Mouse (Mus musculus) heart, adult 18-20 months (tissue): ENCODE measurements around the gene Cblc. TPM values are rescaled to one million over a fixed set of nuclear protein-coding genes. Genes with fewer than 3 reads are reported as not detected.

Experiments
- total RNA-seq, 2 experiments: library from RNA; stranded (reverse); gene quantifications; 2 replicates each; pipeline ENCODE4 v1.2.3; 2021

The Cblc gene
- total RNA-seq, 2 experiments from 2014 or later: 0.35 to 0.75 TPM

Other genes with a start within 250 kb of the Cblc start
- 10 to 100 TPM; 61.1 to 63.1 TPM for gene Ppp1r37, start 233.7 kb downstream of the Cblc start, total RNA-seq
- under 1 TPM; 0.35 to 0.49 TPM for gene Zfp296, start 219.5 kb downstream of the Cblc start, total RNA-seq
- 10 to 100 TPM; 52.1 to 55.0 TPM for gene Gemin7, start 219.2 kb downstream of the Cblc start, total RNA-seq
- gene Clasrp, start 192.3 kb downstream of the Cblc start, total RNA-seq: 10 to 100 TPM; 10.5 to 15.6 TPM
- gene Relb, start 167.4 kb downstream of the Cblc start, total RNA-seq: 1 to 10 TPM; 9.0 to 9.2 TPM
- gene Clptm1, start 131.8 kb downstream of the Cblc start, total RNA-seq: 10 to 100 TPM; 77.3 to 85.5 TPM
- under 1 TPM in 1 of 2 experiments, not detected in 1; 0.75 TPM for gene Apoc2, start 118.9 kb downstream of the Cblc start, total RNA-seq
- not detected for gene Gm44805, start 115.4 kb downstream of the Cblc start, total RNA-seq
- gene Apoc4, start 115.3 kb downstream of the Cblc start, total RNA-seq: not detected
- 10 to 100 TPM in 1 of 2 experiments, under 1 TPM in 1; 0.57 to 19.5 TPM for gene Apoc1, start 104.1 kb downstream of the Cblc start, total RNA-seq
- gene Apoe, start 97.6 kb downstream of the Cblc start, total RNA-seq: 100 to 1,000 TPM; 270 to 319 TPM
- gene Tomm40, start 81.4 kb downstream of the Cblc start, total RNA-seq: 100 to 1,000 TPM in 1 of 2 experiments, 10 to 100 TPM in 1; 98.9 to 110 TPM
- 10 to 100 TPM; 28.5 to 30.0 TPM for gene Nectin2, start 46.3 kb downstream of the Cblc start, total RNA-seq
- 100 to 1,000 TPM; 192 to 199 TPM for gene Bcam, start 25.8 kb downstream of the Cblc start, total RNA-seq
- gene Bcl3, start 26.0 kb upstream of the Cblc start, total RNA-seq: 1 to 10 TPM; 2.9 to 3.7 TPM
- not detected for gene Gm19345, start 55.2 kb upstream of the Cblc start, total RNA-seq
- gene Ceacam16, start 64.5 kb upstream of the Cblc start, total RNA-seq: not detected
- gene Ceacam19, start 91.2 kb upstream of the Cblc start, total RNA-seq: not detected
- gene Pvr, start 124.4 kb upstream of the Cblc start, total RNA-seq: 10 to 100 TPM; 18.5 to 19.5 TPM
- gene Igsf23, start 153.9 kb upstream of the Cblc start, total RNA-seq: 1 to 10 TPM; 1.1 to 2.2 TPM
- not detected for gene Ceacam20, start 168.6 kb upstream of the Cblc start, total RNA-seq
- gene Nlrp9b, start 194.7 kb upstream of the Cblc start, total RNA-seq: not detected